Mouse (Mus musculus) midbrain, embryonic 14.5 days (tissue): ENCODE results near the gene Chchd3. TPM values are rescaled to one million over a fixed set of nuclear protein-coding genes. Genes with fewer than 3 reads are reported as not detected.

Experiments
- ATAC-seq: fragments of 200-750 bp; cut with Nextera tagmentation; 2 replicates; pipeline ENCODE4 v1.8.0; 2017; ENCODE audit warnings: moderate number of reproducible peaks, moderate library complexity; ENCODE audit not compliant: low FRiP score, low TSS enrichment
- DNase-seq: peaks from one replicate; pipeline ENCODE4 v3.0.0-alpha.2; 2015
- H3K27ac ChIP-seq: fragments of 300-500 bp; sonication (generic); replicated peaks from 2 replicates; pipeline ENCODE4 v1.5.1; 2014; ENCODE audit warnings: mild to moderate bottlenecking, low read depth, low read length, moderate library complexity
- H3K27me3 ChIP-seq: fragments of 300-500 bp; sonication (generic); 2 replicates; pipeline ENCODE4 v1.6.1; 2014; ENCODE audit warnings: low read length, control low read depth, mixed read lengths; ENCODE audit not compliant: control insufficient read depth, insufficient read depth
- H3K36me3 ChIP-seq: fragments of 300-500 bp; sonication (generic); 2 replicates; pipeline ENCODE4 v1.6.1; 2014; ENCODE audit warnings: low read length, control low read depth; ENCODE audit not compliant: control insufficient read depth, insufficient read depth
- H3K4me1 ChIP-seq: fragments of 300-500 bp; sonication (generic); 2 replicates; pipeline ENCODE4 v1.6.1; 2014; ENCODE audit warnings: mild to moderate bottlenecking, antibody characterized with exemption, low read length, control low read depth; ENCODE audit not compliant: control insufficient read depth, insufficient read depth
- H3K4me2 ChIP-seq: fragments of 300-500 bp; sonication (generic); 2 replicates; pipeline ENCODE4 v1.6.1; 2014; ENCODE audit warnings: mild to moderate bottlenecking, low read length, moderate library complexity
- H3K4me3 ChIP-seq: fragments of 300-500 bp; sonication (generic); replicated peaks from 2 replicates; pipeline ENCODE4 v1.5.1; 2014; ENCODE audit warnings: low read depth, low read length
- H3K9ac ChIP-seq: fragments of 300-500 bp; sonication (generic); replicated peaks from 2 replicates; pipeline ENCODE4 v1.6.1; 2014; ENCODE audit warnings: mild to moderate bottlenecking, low read length, moderate library complexity
- H3K9me3 ChIP-seq: fragments of 300-500 bp; sonication (generic); 2 replicates; pipeline ENCODE4 v1.6.1; 2016; ENCODE audit warnings: low read length, control low read depth, mixed read lengths; ENCODE audit not compliant: control insufficient read depth
- WGBS: fragments of 180-500 bp; shearing (Covaris S2); extraction: QIAGEN DNeasy Blood & Tissue Kit; methylation state at CpG from one replicate; pipeline ENCODE4 v1.1.7; 2014; 5-methylcytosine and 5-hydroxymethylcytosine counted together
- polyA plus RNA-seq: library from polyadenylated mRNA; unstranded; fragments of >200 nt; fragmentation: Nextera tagmentation; extraction: Ambion mirVana; gene quantifications from 2 replicates; pipeline ENCODE4 v1.2.1, GENCODE M21; 2014

Gene Chchd3
- polyA plus RNA-seq, 1 experiment from 2014 or later, result 110 TPM

GRCm38 (mm10) chr6:32936794-32937193 is 123.3 kb downstream of the Chchd3 start:
- Histone ChIP-seq H3K27me3 (no peaks in the 10 kb centered on the region), H3K4me3 (no peak overlapping the region), H3K27ac (no peak overlapping the region), H3K9ac (no peak overlapping the region), H3K9me3 (no peaks in the 10 kb centered on the region), H3K4me2 (no peak overlapping the region), H3K36me3 (no peaks in the 10 kb centered on the region), H3K4me1 (no peaks in the 10 kb centered on the region; the same call in 1 of the 2 replicates)
- DNase-seq (no peak), ATAC-seq (no peak)
- WGBS, result 78% methylated on average over 3 of the region's 3 CpGs

GRCm38 (mm10) chr6:32936365-32936764 is 123.7 kb downstream of the Chchd3 start:
- Histone ChIP-seq H3K27ac (no peak overlapping the region), H3K36me3 (no peaks in the 10 kb centered on the region), H3K4me2 (no peak overlapping the region), H3K9ac (no peak overlapping the region), H3K27me3 (no peaks in the 10 kb centered on the region), H3K4me1 (peaks cover under 1% of the 10 kb centered on the region; the same call in 1 of the 2 replicates), H3K9me3 (no peaks in the 10 kb centered on the region), H3K4me3 (no peak overlapping the region)
- ATAC-seq (no peak), DNase-seq (no peak)
- WGBS, result 37% methylated on average over 2 of the region's 2 CpGs

GRCm38 (mm10) chr6:32935576-32935975 is 124.5 kb downstream of the Chchd3 start:
- H3K9me3 ChIP-seq, result no peaks in the 10 kb centered on the region
- no peaks in the 10 kb centered on the region for H3K36me3 ChIP-seq
- WGBS, result 87% methylated on average over 5 of the region's 5 CpGs
- H3K27ac ChIP-seq, result no peak overlapping the region
- peaks cover 9% of the 10 kb centered on the region for H3K4me1 ChIP-seq
- DNase-seq (no peak), ATAC-seq (no peak)
- no peaks in the 10 kb centered on the region for H3K27me3 ChIP-seq
- H3K9ac ChIP-seq, result no peak overlapping the region
- H3K4me2 ChIP-seq, result no peak overlapping the region
- H3K4me3 ChIP-seq, result no peak overlapping the region

GRCm38 (mm10) chr6:32931106-32931770 is 128.8 kb downstream of the Chchd3 start:
- Histone ChIP-seq H3K4me2 (no peak overlapping the region), H3K9ac (no peak overlapping the region), H3K27me3 (no peaks in the 10 kb centered on the region), H3K4me1 (peaks cover 9% of the 10 kb centered on the region), H3K9me3 (no peaks in the 10 kb centered on the region), H3K36me3 (no peaks in the 10 kb centered on the region), H3K4me3 (no peak overlapping the region), H3K27ac (0 out of 2 replicates have a peak overlapping the region, but pooled peaks have one; percentile 8)
- DNase-seq, result peak; percentile 53
- WGBS, result 17% methylated on average over 11 of the region's 11 CpGs
- no peak for ATAC-seq

- ATAC-seq, result no peak
- Histone ChIP-seq H3K9me3 (no peaks in the 10 kb centered on the region), H3K9ac (no peak overlapping the region), H3K4me3 (no peak overlapping the region), H3K36me3 (no peaks in the 10 kb centered on the region), H3K27ac (no peak overlapping the region), H3K4me1 (no peaks in the 10 kb centered on the region), H3K4me2 (no peak overlapping the region), H3K27me3 (no peaks in the 10 kb centered on the region)
- WGBS, result 84% methylated on average over 1 of the region's 1 CpGs
- DNase-seq, result no peak
Measured at GRCm38 (mm10) chr6:32922391-32922790, 137.7 kb downstream of the Chchd3 start.

- ATAC-seq, result no peak
- DNase-seq, result no peak
- no peaks in the 10 kb centered on the region for H3K4me1 ChIP-seq
Measured at GRCm38 (mm10) chr6:32920091-32920490, 140.0 kb downstream of the Chchd3 start.

GRCm38 (mm10) chr6:32910692-32911091 is 149.4 kb downstream of the Chchd3 start:
- no peaks in the 10 kb centered on the region for H3K27me3 ChIP-seq
- no peak for ATAC-seq
- no peaks in the 10 kb centered on the region for H3K36me3 ChIP-seq

More at GRCm38 (mm10) chr6:32920091-32920490, 140.0 kb downstream of the Chchd3 start:
- Histone ChIP-seq H3K36me3 (no peaks in the 10 kb centered on the region), H3K4me2 (no peak overlapping the region), H3K9me3 (no peaks in the 10 kb centered on the region), H3K9ac (no peak overlapping the region), H3K4me3 (no peak overlapping the region), H3K27ac (no peak overlapping the region; the same call in 1 of the 2 replicates), H3K27me3 (no peaks in the 10 kb centered on the region)
- 85% methylated on average over 2 of the region's 2 CpGs for WGBS

GRCm38 (mm10) chr6:32899061-32899460 is 161.0 kb downstream of the Chchd3 start:
- H3K27ac ChIP-seq, result no peak overlapping the region
- H3K27me3 ChIP-seq, result no peaks in the 10 kb centered on the region
- H3K9ac ChIP-seq, result no peak overlapping the region
- H3K9me3 ChIP-seq, result no peaks in the 10 kb centered on the region
- H3K4me1 ChIP-seq, result no peaks in the 10 kb centered on the region
- DNase-seq, result no peak
- no peaks in the 10 kb centered on the region for H3K36me3 ChIP-seq
- no peak overlapping the region for H3K4me3 ChIP-seq
- no peak for ATAC-seq
- H3K4me2 ChIP-seq, result no peak overlapping the region
- WGBS, result 96% methylated on average over 4 of the region's 4 CpGs

More at GRCm38 (mm10) chr6:32910692-32911091, 149.4 kb downstream of the Chchd3 start:
- 98% methylated on average over 2 of the region's 2 CpGs for WGBS
- Histone ChIP-seq H3K9me3 (no peaks in the 10 kb centered on the region), H3K9ac (no peak overlapping the region), H3K27ac (no peak overlapping the region), H3K4me3 (no peak overlapping the region), H3K4me2 (no peak overlapping the region), H3K4me1 (no peaks in the 10 kb centered on the region)
- DNase-seq, result no peak

- ATAC-seq, result no peak
- DNase-seq, result no peak
- H3K36me3 ChIP-seq, result no peaks in the 10 kb centered on the region
- H3K4me2 ChIP-seq, result no peak overlapping the region
- H3K27ac ChIP-seq, result no peak overlapping the region
- no peak overlapping the region for H3K4me3 ChIP-seq
- H3K9me3 ChIP-seq, result no peaks in the 10 kb centered on the region
- H3K9ac ChIP-seq, result no peak overlapping the region
- WGBS, result 84% methylated on average over 2 of the region's 2 CpGs
- no peaks in the 10 kb centered on the region for H3K4me1 ChIP-seq
- no peaks in the 10 kb centered on the region for H3K27me3 ChIP-seq
Measured at GRCm38 (mm10) chr6:32894100-32894499, 166.0 kb downstream of the Chchd3 start.
